Mouse (Mus musculus) left cerebral cortex, adult 8-10 months (tissue): ENCODE results near the gene Relt. TPM values are rescaled to one million over a fixed set of nuclear protein-coding genes. Genes with fewer than 3 reads are reported as not detected.

Experiments
- DNase-seq, 2 experiments: peaks; one replicate each; pipeline ENCODE4 v3.0.0; 2022; ENCODE audit warnings: low spot score in 2 of 2
- microRNA-seq, 2 experiments: library from miRNA; unstranded; fragments of <30 nt; microRNA quantifications; one replicate each; pipeline ENCODE4 v1.2.0; 2022
- total RNA-seq, 4 experiments: library from RNA; stranded (reverse); gene quantifications; 2 replicates each; pipeline ENCODE4 v1.2.4; 2022

The Relt gene
- total RNA-seq, 4 experiments from 2014 or later = 16.7 to 18.9 (median 17.8) TPM

GRCm38 (mm10) chr7:100805391-100805790, 57.9 kb downstream of the Relt start:
- DNase-seq = no peak

- DNase-seq = no peak
Measured at GRCm38 (mm10) chr7:100798810-100799209, 64.4 kb downstream of the Relt start.

Small RNA genes within 50 kb of the gene (microRNA-seq; reads per million reads assigned to microRNA genes)
- gene Mir3102 = 613 to 840 reads per million in 2 experiments

Other genes starting within 250 kb of the Relt start
- 100 to 1,000 TPM; 265 to 312 (median 276) TPM for gene Plekhb1, start 201.0 kb downstream of the Relt start, total RNA-seq
- gene Fam168a, start 156.8 kb downstream of the Relt start, total RNA-seq = 100 to 1,000 TPM; 212 to 237 (median 224) TPM
- 100 to 1,000 TPM; 138 to 145 (median 141) TPM for gene Arhgef17, start 68.7 kb upstream of the Relt start, total RNA-seq
- 1 to 10 TPM; 2.0 to 7.4 (median 4.9) TPM for gene P2ry6, start 111.2 kb upstream of the Relt start, total RNA-seq
- 1 to 10 TPM; 1.1 to 1.6 (median 1.3) TPM for gene P2ry2, start 149.4 kb upstream of the Relt start, total RNA-seq
- gene Fchsd2, start 229.4 kb upstream of the Relt start, total RNA-seq = 10 to 100 TPM; 44.1 to 47.7 (median 46.5) TPM